Mouse (Mus musculus) megakaryocyte, embryonic 14.5 days (primary cell): ENCODE measurements around the gene Chrna1.

ENCODE experiments used
- FLI1 ChIP-seq: IDR thresholded peaks from 2 replicates; pipeline ENCODE4 v1.6.1; 2012; ENCODE audit warnings: low read length, inconsistent platforms, mixed read lengths
- GATA1 ChIP-seq: IDR thresholded peaks from 3 replicates; pipeline ENCODE4 v1.6.1; 2012; ENCODE audit warnings: mixed read lengths, low read length, inconsistent platforms, borderline replicate concordance

- TF ChIP-seq FLI1 (no peak), GATA1 (no peak)
Observed at GRCm38 (mm10) chr2:73514178-73514577, 66.0 kb downstream of the Chrna1 start.
